Mouse (Mus musculus) cerebellum, adult 2 months (tissue): ENCODE measurements around the gene Hs2st1.

ENCODE experiments used
- CTCF ChIP-seq: fragments of 200-500 bp; IDR thresholded peaks from 2 replicates; pipeline ENCODE4 v1.5.1; 2011; ENCODE audit warnings: low read depth, mild to moderate bottlenecking, control low read depth, low read length, moderate library complexity, borderline replicate concordance; ENCODE audit not compliant: insufficient read depth
- POLR2A ChIP-seq: fragments of 200-500 bp; IDR thresholded peaks from 2 replicates; pipeline ENCODE4 v1.6.1; 2011; ENCODE audit warnings: low read length, control low read depth, borderline replicate concordance; ENCODE audit not compliant: insufficient read depth

DNA sequence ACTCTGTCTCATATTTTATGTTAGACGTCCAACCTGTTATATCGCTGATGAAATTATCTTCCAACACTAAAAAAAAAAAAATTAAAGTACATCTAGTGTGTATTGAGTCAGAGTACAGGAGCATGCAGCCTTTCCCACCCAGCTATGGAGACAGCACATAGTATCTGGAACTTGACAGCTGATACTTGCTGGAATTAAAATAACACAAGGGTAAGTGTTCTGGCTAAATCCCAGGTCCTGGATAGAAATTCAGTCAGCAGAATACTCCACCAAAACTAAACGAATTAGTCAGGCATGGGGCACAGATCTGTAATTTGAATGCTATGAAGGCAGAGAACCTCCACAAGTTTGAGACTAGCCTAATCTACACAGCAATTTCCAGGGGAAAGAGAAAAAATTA lies 30.9 kb downstream of the Hs2st1 start:
- TF ChIP-seq POLR2A (no peak), CTCF (no peak)
